Mouse (Mus musculus) spleen, adult 2 months (tissue): ENCODE results near the gene Rrp15.

ENCODE experiments used
- CTCF ChIP-seq: fragments of 200-500 bp; IDR thresholded peaks from 2 replicates; pipeline ENCODE4 v1.5.1; 2011; ENCODE audit warnings: mild to moderate bottlenecking, inconsistent platforms; ENCODE audit not compliant: insufficient read depth, insufficient read length, insufficient replicate concordance; ENCODE audit errors: extremely low read depth
- POLR2A ChIP-seq: fragments of 200-500 bp; IDR thresholded peaks from 2 replicates; pipeline ENCODE4 v1.6.1; 2011; ENCODE audit warnings: low read depth, low read length, inconsistent platforms

DNA sequence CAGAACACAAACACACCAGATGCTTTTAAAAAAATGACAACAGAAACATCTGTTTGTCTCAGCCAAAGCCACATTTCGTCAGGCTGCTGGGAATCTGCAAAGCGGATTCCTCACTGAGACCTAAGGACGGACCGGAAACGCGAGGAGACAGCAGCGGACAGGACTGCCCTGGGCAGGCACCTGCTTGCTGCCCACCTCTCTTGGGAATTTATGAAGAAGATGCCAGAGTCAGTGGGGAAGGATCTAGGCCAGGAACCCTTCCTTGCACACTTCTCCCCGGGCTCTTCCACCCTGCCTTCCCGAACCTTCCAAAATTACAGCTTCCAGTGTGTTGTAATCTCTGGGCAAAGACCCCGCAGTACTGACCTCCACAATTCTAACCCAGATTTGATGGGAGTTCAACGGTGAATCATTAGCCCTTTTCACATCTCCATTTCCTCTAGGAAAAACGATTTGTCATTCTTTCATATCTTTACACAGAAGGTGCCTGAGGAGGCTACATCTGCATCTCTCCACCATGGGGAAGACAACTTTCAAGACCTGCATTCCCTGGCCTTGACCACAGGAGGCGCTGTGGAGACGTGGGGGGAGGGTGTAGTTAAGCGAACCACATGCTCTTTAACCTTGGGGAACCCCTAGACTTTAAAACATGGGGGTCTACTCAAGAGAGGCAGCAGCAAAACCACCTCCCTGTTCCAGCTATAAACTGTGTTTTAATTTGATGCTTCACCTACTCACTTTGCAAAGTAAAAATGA lies 50.4 kb downstream of the Rrp15 start:
- TF ChIP-seq CTCF = no peak
- no peak for TF ChIP-seq POLR2A
